Mouse (Mus musculus) regulatory T cell (primary cell): ENCODE data around the gene Mettl4.
"Not testable (repeated sequence)": the region's sequence is repeated elsewhere in the genome, so short reads cannot be mapped to it uniquely, and the experiment has no call there.

Source experiments
- in situ Hi-C: fragments of 300-600 bp; cut with MboI, MseI; formaldehyde crosslinking; loops from one replicate; pipeline ENCODE4 v1.15.1; 2025; ENCODE audit warnings: high pct_unique_total_duplicates

Gene Mettl4

DNA sequence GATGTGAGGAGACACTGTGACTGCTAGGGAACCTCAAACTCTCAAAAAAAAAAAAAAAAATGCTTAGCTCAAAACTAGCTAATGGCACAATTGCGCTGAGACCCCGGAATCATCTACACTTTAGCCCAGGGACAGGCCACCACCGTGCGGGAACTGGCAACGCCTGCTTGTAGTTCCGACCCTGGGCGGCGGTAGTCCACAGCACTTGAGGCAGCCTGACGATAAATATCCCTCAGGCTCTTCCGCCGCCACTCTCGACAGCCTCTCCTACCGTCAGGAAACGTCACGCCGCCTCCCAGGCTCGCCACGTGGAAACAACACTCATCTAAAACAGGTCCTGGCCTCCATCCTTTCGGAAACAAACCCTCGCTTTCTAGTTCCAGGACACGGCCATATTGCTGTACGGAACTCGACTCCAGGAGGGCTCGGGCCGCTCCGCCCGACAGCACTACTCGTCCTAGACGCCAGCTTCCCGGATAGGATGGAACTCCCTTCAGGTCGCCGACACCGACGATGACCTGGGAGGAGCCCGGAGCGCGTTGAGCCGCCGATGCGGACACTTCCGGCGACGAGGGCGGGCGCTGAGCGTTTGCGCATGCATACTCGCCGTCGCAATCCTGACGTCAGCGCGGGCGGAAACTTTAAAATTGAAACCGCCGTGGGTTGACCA is at the start of gene Mettl4:
Mettl4 (minus strand) TSS at position 554 of the 670 bp plus-strand sequence.
- in situ Hi-C loops: loop anchor here (5.0 kb wide), 1 partner anchor 83 kb away; no protein-coding TSS in a partner anchor

GRCm38 (mm10) chr17:94778871-94779482 is 29.2 kb upstream of the Mettl4 start:
- in situ Hi-C loops: no loop called here

GRCm38 (mm10) chr17:94768491-94768890 is 18.7 kb upstream of the Mettl4 start:
- in situ Hi-C loops: no loop called here

DNA sequence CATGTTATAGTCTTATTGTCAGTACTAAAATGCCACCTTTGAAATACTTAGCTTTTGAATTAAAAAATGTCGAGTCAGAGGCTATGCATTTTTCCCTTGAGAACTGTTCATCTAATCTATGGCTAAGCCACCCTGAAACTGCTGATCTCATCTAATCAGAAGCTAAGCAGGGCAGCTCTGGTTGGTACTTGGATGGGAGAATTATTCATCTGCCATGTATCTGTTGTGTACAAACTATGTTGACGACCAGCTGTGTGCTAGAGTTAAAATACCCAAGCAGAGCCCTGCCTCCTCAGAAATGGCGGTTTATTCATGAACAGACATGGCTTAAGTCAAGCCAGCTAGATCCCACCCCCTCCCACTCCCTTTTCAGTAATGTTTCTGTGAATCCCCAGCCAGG is 14.9 kb upstream of the Mettl4 start:
- in situ Hi-C loops: no loop called here

DNA sequence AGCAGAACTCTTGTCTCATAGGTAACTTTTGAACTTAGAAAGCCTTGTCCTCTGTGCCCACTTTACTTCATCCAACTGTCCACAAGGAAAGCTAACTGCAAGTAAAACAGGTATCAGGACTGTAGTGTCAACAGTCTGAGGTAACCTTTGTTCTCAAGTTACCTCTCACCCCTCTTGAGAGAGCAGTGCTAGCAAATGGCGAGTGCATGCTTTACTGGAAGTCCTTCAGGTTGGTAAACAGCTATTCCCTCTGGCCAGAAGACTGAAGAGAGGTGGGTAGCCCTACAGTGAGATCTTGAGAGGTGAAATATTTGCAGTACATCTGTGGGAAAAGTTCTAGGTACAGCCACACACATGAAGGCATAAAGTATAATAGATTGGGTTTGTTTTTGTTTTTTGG is 14.2 kb upstream of the Mettl4 start:
- in situ Hi-C loops: no loop called here

DNA sequence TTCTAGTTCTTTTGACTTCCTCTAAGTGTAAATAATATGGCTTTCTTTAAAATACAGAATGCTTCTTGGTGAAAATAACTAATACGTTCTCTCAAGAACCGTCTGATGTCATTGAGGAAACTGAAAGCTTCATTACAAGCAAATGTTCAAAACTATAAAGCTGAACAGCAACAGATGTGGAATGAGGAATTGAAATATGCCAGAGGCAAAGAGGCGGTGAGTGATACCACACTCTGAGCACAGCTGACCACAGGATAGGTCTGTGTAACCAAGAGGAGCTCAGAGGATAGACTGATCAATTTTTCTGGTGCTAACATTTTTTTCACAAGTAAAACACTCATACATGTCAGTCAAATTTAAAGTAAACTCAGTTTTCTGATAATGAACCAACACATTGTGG is 12.6 kb upstream of the Mettl4 start:
- in situ Hi-C loops: no loop called here

GRCm38 (mm10) chr17:94750136-94750729 is 414 bp upstream of the Mettl4 start:
- in situ Hi-C loops: loop anchor here (5.0 kb wide), 1 partner anchor 82 kb away; no protein-coding TSS in a partner anchor

GRCm38 (mm10) chr17:94738173-94738572 is 11.6 kb downstream of the Mettl4 start:
- in situ Hi-C loops: no loop called here

DNA sequence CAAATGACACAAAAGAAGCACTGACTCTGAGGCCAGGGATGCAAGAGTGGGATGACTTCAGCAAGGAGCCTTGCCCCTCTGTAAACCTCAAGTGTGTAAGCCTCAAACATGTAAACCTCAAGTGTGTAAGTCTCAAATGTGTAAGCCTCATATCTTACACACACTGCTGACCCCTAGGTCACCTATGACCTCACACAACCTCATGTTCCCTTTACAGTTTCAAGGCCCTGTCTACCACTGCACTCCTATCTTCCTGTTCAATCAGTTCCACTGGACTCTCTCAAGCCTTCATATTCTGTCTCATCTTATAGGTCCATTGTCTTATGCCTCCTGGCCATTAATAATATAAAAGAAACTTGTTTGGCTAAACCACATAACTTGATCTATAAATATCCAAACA is 13.9 kb downstream of the Mettl4 start:
- in situ Hi-C loops: no loop called here

GRCm38 (mm10) chr17:94735437-94735836 is 14.4 kb downstream of the Mettl4 start:
- in situ Hi-C loops: no loop called here

GRCm38 (mm10) chr17:94730416-94730815 is 19.4 kb downstream of the Mettl4 start:
- in situ Hi-C loops: not testable (repeated sequence)

GRCm38 (mm10) chr17:94726750-94727149 is 23.1 kb downstream of the Mettl4 start:
- in situ Hi-C loops: no loop called here

GRCm38 (mm10) chr17:94673515-94674317 is 76.1 kb downstream of the Mettl4 start:
- in situ Hi-C loops: no loop called here
